Mouse (Mus musculus) hindbrain, embryonic 10.5 days (tissue): Measurements from ENCODE around the gene Uvssa. TPM values are rescaled to one million over a fixed set of nuclear protein-coding genes. Genes with fewer than 3 reads are reported as not detected.

Experiments
- polyA plus RNA-seq: library from polyadenylated mRNA; unstranded; fragments of >200 nt; fragmentation: Nextera tagmentation; extraction: Ambion mirVana; gene quantifications from 2 replicates; pipeline ENCODE4 v1.2.1, GENCODE M21; 2016

The Uvssa gene
- polyA plus RNA-seq, 1 experiment from 2014 or later: 6.1 TPM

Other genes starting within 250 kb of the Uvssa start
- gene Spon2, start 160.1 kb upstream of the Uvssa start, polyA plus RNA-seq: 3.1 and 4.6 TPM in 2 replicates
- 466 and 504 TPM in 2 replicates for gene Ctbp1, start 103.6 kb upstream of the Uvssa start, polyA plus RNA-seq
- 154 and 164 TPM in 2 replicates for gene Maea, start 43.0 kb upstream of the Uvssa start, polyA plus RNA-seq
- 0.21 TPM in 1 of 2 replicates, not detected in the other for gene Nkx1-1, start 55.4 kb downstream of the Uvssa start, polyA plus RNA-seq